Mouse (Mus musculus) forebrain, embryonic 11.5 days (tissue): ENCODE measurements around the gene Aaed1. TPM values are rescaled to one million over a fixed set of nuclear protein-coding genes. Genes with fewer than 3 reads are reported as not detected.

Source experiments
- ATAC-seq: fragments of 200-750 bp; cut with Nextera tagmentation; replicated peaks from 2 replicates; pipeline ENCODE4 v1.8.0; 2017; ENCODE audit warnings: moderate TSS enrichment; ENCODE audit not compliant: low FRiP score
- DNase-seq: peaks from one replicate; pipeline ENCODE4 v3.0.0-alpha.2; 2017; ENCODE audit warnings: low spot score
- H3K27ac ChIP-seq: fragments of 300-500 bp; sonication (generic); 2 replicates; pipeline ENCODE4 v1.5.1; 2014; ENCODE audit warnings: low read depth, low read length
- H3K27me3 ChIP-seq: fragments of 300-500 bp; sonication (generic); 2 replicates; pipeline ENCODE4 v1.6.1; 2014; ENCODE audit warnings: mild to moderate bottlenecking, low read length, mixed read lengths; ENCODE audit not compliant: control insufficient read depth, insufficient read depth
- H3K36me3 ChIP-seq: fragments of 300-500 bp; sonication (generic); 2 replicates; pipeline ENCODE4 v1.6.1; 2014; ENCODE audit warnings: mild to moderate bottlenecking, low read length, moderate library complexity, mixed read lengths; ENCODE audit not compliant: control insufficient read depth, insufficient read depth
- H3K4me1 ChIP-seq: fragments of 300-500 bp; sonication (generic); replicated peaks from 2 replicates; pipeline ENCODE4 v1.6.1; 2014; ENCODE audit warnings: low read length, mixed read lengths; ENCODE audit not compliant: control insufficient read depth, insufficient read depth
- H3K4me2 ChIP-seq: fragments of 300-500 bp; sonication (generic); 2 replicates; pipeline ENCODE4 v1.6.1; 2014; ENCODE audit warnings: low read depth, mild to moderate bottlenecking, low read length, moderate library complexity, mixed read lengths; ENCODE audit not compliant: severe bottlenecking
- H3K4me3 ChIP-seq: fragments of 300-500 bp; sonication (generic); 2 replicates; pipeline ENCODE4 v1.5.1; 2014; ENCODE audit warnings: low read depth, low read length
- H3K9ac ChIP-seq: fragments of 300-500 bp; sonication (generic); 2 replicates; pipeline ENCODE4 v1.6.1; 2014; ENCODE audit warnings: low read length
- H3K9me3 ChIP-seq: fragments of 300-500 bp; sonication (generic); 2 replicates; pipeline ENCODE4 v1.6.1; 2016; ENCODE audit warnings: low read length, mixed read lengths; ENCODE audit not compliant: control insufficient read depth
- WGBS: fragments of 180-500 bp; shearing (Covaris S2); extraction: QIAGEN DNeasy Blood & Tissue Kit; methylation state at CpG from one replicate; pipeline ENCODE4 v1.1.7; 2014; 5-methylcytosine and 5-hydroxymethylcytosine counted together
- polyA plus RNA-seq: library from polyadenylated mRNA; unstranded; fragments of >200 nt; fragmentation: Nextera tagmentation; extraction: Ambion mirVana; gene quantifications from 2 replicates; pipeline ENCODE4 v1.2.1, GENCODE M21; 2014

Gene Aaed1
- polyA plus RNA-seq, 1 experiment from 2014 or later = 20.1 TPM

DNA sequence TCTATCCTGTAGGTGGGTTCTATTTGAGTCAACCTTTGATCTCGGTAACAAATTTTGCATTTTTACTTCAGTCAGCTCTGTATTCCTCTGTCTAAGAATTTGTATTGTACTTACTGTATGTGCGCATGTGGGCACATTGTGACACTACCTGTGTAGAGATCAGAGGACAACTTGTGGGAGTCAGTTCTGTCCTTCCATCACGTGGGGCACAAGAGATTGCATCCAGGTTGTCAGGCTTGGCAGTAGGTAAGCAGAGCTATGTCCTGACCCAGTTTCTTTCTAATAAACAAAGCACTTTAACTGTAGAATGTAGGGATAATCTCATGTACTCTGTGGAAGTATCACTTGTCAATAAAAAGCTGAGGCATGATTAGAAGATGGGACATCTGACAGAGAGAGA lies 1.5 kb upstream of the Aaed1 start:
- H3K27ac ChIP-seq = no peak overlapping the region
- DNase-seq = no peak
- no peaks in the 10 kb centered on the region for H3K9me3 ChIP-seq
- H3K4me3 ChIP-seq = no peak overlapping the region
- no peaks in the 10 kb centered on the region for H3K27me3 ChIP-seq
- 75% methylated on average over 3 of the region's 3 CpGs for WGBS
- H3K36me3 ChIP-seq = no peaks in the 10 kb centered on the region
- no peaks in the 10 kb centered on the region for H3K4me1 ChIP-seq
- H3K4me2 ChIP-seq = no peak overlapping the region
- ATAC-seq = no peak
- no peak overlapping the region for H3K9ac ChIP-seq

DNA sequence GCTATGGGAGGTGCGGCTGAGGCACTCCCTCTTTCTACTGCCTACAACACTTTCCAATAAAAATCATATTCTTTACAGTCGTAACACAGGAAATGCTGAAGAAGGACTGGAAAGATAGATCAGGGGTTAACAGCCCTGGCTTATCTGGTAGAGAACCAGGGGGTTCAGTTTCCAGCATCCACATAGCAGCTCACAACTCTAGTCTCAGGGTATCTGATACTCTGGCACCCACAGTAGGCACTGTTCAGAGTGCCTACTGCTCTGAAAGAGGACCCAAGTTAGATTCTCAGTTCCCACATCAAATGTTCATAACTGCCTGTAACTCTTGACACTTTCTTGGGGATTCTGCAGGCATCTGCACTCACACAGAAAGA lies 393 bp upstream of the Aaed1 start:
- peak overlapping the region; percentile 65 for H3K4me3 ChIP-seq
- H3K9ac ChIP-seq = peak overlapping the region; percentile 4; the same call in 1 of the 2 replicates
- no peaks in the 10 kb centered on the region for H3K27me3 ChIP-seq
- ATAC-seq (peak; percentile 52; the same call in 1 of the 2 replicates), DNase-seq (no peak)
- peak overlapping the region; percentile 54 for H3K4me2 ChIP-seq
- no peak overlapping the region for H3K27ac ChIP-seq
- H3K36me3 ChIP-seq = no peaks in the 10 kb centered on the region
- H3K4me1 ChIP-seq = no peaks in the 10 kb centered on the region
- no peaks in the 10 kb centered on the region for H3K9me3 ChIP-seq
- 0% methylated on average over 2 of the region's 2 CpGs for whole genome bisulfite sequencing

DNA sequence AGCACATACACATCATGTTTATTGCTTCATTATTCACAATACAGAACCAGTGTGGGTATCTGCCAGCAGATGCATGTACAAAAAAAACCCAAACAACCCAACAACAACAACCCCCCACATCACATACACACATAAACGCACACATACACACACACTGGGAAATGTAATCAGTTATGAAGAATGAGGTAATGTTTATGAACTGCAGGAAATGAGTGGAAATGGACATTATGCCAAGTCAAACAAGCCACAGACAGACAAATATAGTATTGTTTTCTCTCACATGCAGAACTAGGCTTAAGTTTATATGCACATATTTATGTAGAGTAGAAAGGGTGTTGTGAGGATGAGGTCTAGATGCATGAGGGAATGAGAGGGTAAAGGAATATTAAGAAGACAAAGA lies 1.2 kb downstream of the Aaed1 start:
- H3K4me3 ChIP-seq = no peak overlapping the region
- 90% methylated on average over 1 of the region's 1 CpGs for WGBS
- no peak overlapping the region for H3K4me2 ChIP-seq

DNA sequence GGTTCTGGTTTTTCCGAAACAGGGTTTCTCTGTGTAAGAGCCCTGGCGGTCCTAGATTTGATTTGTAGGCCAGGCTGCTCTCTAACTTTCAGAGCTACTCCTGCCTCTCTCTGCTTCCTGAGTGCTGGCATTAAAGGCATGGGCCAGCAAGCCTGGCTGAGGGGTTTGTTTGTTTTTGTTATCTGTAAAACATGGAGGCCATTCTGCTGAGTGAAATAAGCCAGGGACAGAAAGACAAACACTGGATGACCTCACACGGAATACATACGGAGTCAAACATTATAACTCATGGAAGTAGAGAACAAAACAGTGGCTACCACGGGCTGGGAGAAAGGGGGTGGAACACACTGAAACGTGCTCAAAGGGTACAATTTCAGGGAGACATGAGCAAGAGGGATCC lies 1.9 kb downstream of the Aaed1 start:
- WGBS = 91% methylated on average over 6 of the region's 6 CpGs

More for the DNA sequence above, 1.2 kb downstream of the Aaed1 start:
- H3K27ac ChIP-seq = no peak overlapping the region
- H3K4me1 ChIP-seq = no peaks in the 10 kb centered on the region
- no peaks in the 10 kb centered on the region for H3K9me3 ChIP-seq
- no peaks in the 10 kb centered on the region for H3K36me3 ChIP-seq
- DNase-seq = no peak
- no peaks in the 10 kb centered on the region for H3K27me3 ChIP-seq
- H3K9ac ChIP-seq = no peak overlapping the region
- ATAC-seq = no peak

DNA sequence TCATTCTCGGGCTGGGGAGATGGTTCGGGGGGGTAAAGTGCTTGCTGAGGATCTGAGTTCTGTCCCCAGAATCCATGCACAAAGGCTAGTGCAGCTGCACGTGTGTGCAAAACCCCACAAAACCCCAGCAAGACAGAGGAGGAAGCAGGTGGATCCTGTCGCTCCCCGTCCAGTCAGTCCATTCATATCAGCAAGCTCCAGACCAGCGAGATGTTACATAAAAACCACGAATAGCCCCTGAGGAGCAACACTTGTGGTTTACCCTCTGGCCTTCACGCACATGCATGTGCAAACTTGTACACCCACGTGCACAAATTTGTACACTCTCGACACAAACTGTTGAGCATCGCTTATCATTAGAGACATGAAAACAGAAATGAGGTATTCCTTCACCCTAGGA lies 2.7 kb downstream of the Aaed1 start:
- 84% methylated on average over 11 of the region's 11 CpGs for WGBS
- no peak overlapping the region for H3K4me2 ChIP-seq

More for the DNA sequence above, 1.9 kb downstream of the Aaed1 start:
- no peaks in the 10 kb centered on the region for H3K27me3 ChIP-seq
- ATAC-seq (no peak), DNase-seq (no peak)
- no peaks in the 10 kb centered on the region for H3K36me3 ChIP-seq
- no peak overlapping the region for H3K4me3 ChIP-seq
- no peaks in the 10 kb centered on the region for H3K4me1 ChIP-seq
- no peaks in the 10 kb centered on the region for H3K9me3 ChIP-seq
- H3K9ac ChIP-seq = no peak overlapping the region
- H3K27ac ChIP-seq = no peak overlapping the region
- H3K4me2 ChIP-seq = no peak overlapping the region

DNA sequence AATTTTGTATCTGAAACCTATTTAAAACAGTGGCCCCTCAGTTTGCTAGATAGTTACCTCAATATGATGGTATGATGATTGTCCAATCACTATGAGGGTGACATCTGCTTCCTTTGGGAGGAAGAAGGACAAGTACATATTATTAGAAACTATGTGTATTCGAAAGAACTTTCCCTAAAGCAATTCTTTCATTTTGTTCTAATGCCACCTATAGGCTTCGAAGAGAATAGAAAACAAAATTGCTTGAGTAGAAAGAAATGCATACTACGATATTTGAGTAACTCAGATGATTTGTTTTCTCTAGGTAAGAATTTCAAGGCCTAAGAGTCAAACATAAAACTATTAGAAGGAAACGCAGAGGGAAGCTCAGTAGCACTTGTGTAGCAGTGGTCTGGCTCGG lies 3.5 kb downstream of the Aaed1 start:
- Histone ChIP-seq H3K9ac (no peak overlapping the region), H3K27ac (no peak overlapping the region), H3K9me3 (no peaks in the 10 kb centered on the region), H3K4me3 (no peak overlapping the region), H3K27me3 (no peaks in the 10 kb centered on the region), H3K4me2 (no peak overlapping the region), H3K36me3 (no peaks in the 10 kb centered on the region), H3K4me1 (no peaks in the 10 kb centered on the region)
- ATAC-seq = no peak
- 82% methylated on average over 5 of the region's 5 CpGs for WGBS
- DNase-seq = no peak

More for the DNA sequence above, 2.7 kb downstream of the Aaed1 start:
- ATAC-seq (no peak), DNase-seq (no peak)
- Histone ChIP-seq H3K4me3 (no peak overlapping the region), H3K27ac (no peak overlapping the region), H3K9me3 (no peaks in the 10 kb centered on the region), H3K27me3 (no peaks in the 10 kb centered on the region), H3K4me1 (no peaks in the 10 kb centered on the region), H3K36me3 (no peaks in the 10 kb centered on the region), H3K9ac (no peak overlapping the region)

DNA sequence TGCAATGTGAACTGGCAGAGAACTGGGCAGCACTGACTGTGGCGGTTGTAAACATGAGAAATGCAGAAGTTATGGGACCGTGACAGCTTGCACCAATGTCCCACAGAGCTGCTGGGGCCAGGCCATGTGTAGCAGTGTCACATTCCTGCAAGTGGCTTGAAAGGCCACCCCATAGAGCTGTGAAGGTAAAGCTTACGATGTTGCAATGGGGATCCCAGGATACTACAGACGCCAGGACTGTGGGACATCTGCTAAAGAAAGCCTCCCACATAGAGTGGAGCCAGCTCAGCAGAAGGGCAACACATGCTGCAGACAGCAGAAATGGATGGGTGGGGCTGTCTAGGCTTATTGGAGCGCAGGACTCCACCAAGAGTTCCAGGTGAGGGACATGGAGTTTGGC lies 5.0 kb downstream of the Aaed1 start:
- no peaks in the 10 kb centered on the region for H3K36me3 ChIP-seq
- no peak for ATAC-seq
- no peaks in the 10 kb centered on the region for H3K9me3 ChIP-seq
- no peak for DNase-seq
- H3K4me2 ChIP-seq = no peak overlapping the region
- no peak overlapping the region for H3K27ac ChIP-seq
- WGBS = 90% methylated on average over 5 of the region's 5 CpGs
- H3K27me3 ChIP-seq = no peaks in the 10 kb centered on the region
- no peaks in the 10 kb centered on the region for H3K4me1 ChIP-seq
- H3K9ac ChIP-seq = no peak overlapping the region
- no peak overlapping the region for H3K4me3 ChIP-seq

DNA sequence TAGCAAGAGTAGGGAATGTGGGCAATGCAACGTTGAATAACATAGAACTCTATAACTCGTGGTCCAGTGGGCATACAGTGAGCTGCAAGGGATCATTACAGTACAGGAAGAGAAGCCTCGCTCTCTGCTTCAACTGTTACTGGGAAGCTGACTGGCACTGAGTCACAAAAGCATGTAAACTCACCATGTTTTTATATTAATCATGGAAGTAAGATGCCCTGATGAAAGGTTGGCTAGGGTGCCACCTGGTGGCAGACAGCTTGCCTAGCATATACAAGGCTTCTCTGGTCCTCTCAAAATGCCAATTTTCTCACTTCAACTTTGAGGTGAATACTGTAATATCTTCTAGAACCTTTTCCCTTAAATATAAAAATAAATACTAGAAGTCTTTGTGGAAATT lies 6.4 kb downstream of the Aaed1 start:
- Histone ChIP-seq H3K9me3 (no peaks in the 10 kb centered on the region), H3K4me3 (no peak overlapping the region), H3K4me1 (no peaks in the 10 kb centered on the region), H3K27me3 (no peaks in the 10 kb centered on the region), H3K27ac (no peak overlapping the region), H3K36me3 (no peaks in the 10 kb centered on the region), H3K9ac (no peak overlapping the region), H3K4me2 (no peak overlapping the region)
- 80% methylated on average over 3 of the region's 3 CpGs for WGBS
- ATAC-seq (no peak), DNase-seq (peak; percentile 66)

DNA sequence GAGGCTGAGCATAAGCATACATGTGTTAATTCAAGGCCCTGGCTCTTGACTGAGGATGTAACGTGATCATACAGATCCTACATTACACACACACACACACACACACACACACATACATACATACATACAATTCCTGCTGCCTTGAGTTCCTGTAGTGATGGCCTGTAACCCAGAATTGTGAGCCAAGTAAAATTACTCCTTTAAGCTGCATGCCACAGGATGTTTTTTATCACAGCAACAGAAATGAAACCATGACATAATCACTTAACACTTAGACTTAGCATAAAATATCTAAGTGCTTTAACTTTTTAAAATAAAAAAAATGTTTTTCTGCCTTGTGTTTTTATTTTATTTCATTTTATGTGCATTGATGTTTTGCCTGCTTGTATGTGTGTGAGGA lies 13.4 kb downstream of the Aaed1 start:
- H3K27me3 ChIP-seq = no peaks in the 10 kb centered on the region
- H3K4me3 ChIP-seq = no peak overlapping the region
- H3K9me3 ChIP-seq = no peaks in the 10 kb centered on the region
- 100% methylated on average over 1 of the region's 1 CpGs for WGBS
- no peaks in the 10 kb centered on the region for H3K4me1 ChIP-seq
- no peak for DNase-seq
- H3K9ac ChIP-seq = no peak overlapping the region
- ATAC-seq = no peak
- H3K4me2 ChIP-seq = no peak overlapping the region
- H3K36me3 ChIP-seq = no peaks in the 10 kb centered on the region
- H3K27ac ChIP-seq = no peak overlapping the region
